20 mouse cellular contexts compared by ENCODE assay signal in genomic region chr19:36225612-36226011, GRCm38 (mm10).
"Had no signal": no experiment of that assay in that cellular context is flagged by ENCODE, and none has a peak within 500 bp of the region (broad histone marks: within the 10 kb centered on the region; RNA-seq: fewer than 3 reads in every experiment).

No protein-coding gene starts in this region.

- H3K27ac ChIP-seq: liver, embryonic 15.5 days; lung, embryonic 15.5 days; macrophage; midbrain, embryonic 12.5 days; neural tube, embryonic 13.5 days; neural tube, embryonic 15.5 days had no signal

- H3K4me1 ChIP-seq: liver, embryonic 15.5 days; midbrain, embryonic 12.5 days had no signal

- H3K4me2 ChIP-seq: liver, embryonic 15.5 days; lung, embryonic 15.5 days; midbrain, embryonic 12.5 days; neural tube, embryonic 13.5 days; neural tube, embryonic 15.5 days had no signal

- H3K36me3 ChIP-seq: liver, embryonic 15.5 days; lung, embryonic 15.5 days; midbrain, embryonic 12.5 days; neural tube, embryonic 13.5 days; neural tube, embryonic 15.5 days had no signal

- H3K27me3 ChIP-seq: liver, embryonic 15.5 days; lung, embryonic 15.5 days; megakaryocyte, embryonic 14.5 days; midbrain, embryonic 12.5 days; neural tube, embryonic 13.5 days; neural tube, embryonic 15.5 days had no signal

- H3K9ac ChIP-seq: liver, embryonic 15.5 days; liver, postnatal 0 days; lung, embryonic 15.5 days; midbrain, embryonic 12.5 days; neural tube, embryonic 13.5 days; neural tube, embryonic 15.5 days had no signal

- DNase-seq: liver, postnatal 0 days; lung, postnatal 14 days; lung, postnatal 36 days; midbrain, embryonic 14.5 days; retina, postnatal 1 day; right cerebral cortex, adult 18-20 months; right cerebral cortex, postnatal 25 days; right cerebral cortex, postnatal 4 days; spleen, adult 18-20 months; thymus, adult 18-20 months; thymus, postnatal 36 days had no signal

- H3K4me3 ChIP-seq: liver, embryonic 15.5 days; lung, embryonic 15.5 days; megakaryocyte, embryonic 14.5 days; midbrain, embryonic 12.5 days; neural tube, embryonic 13.5 days; neural tube, embryonic 15.5 days had no signal

- ATAC-seq: liver, postnatal 0 days; lung, postnatal 0 days; midbrain, embryonic 16.5 days had no signal

- H3K9me3 ChIP-seq: liver, embryonic 15.5 days; lung, embryonic 15.5 days; megakaryocyte, embryonic 14.5 days; midbrain, embryonic 12.5 days; neural tube, embryonic 13.5 days; neural tube, embryonic 15.5 days had no signal
